Mouse (Mus musculus) midbrain, embryonic 14.5 days (tissue): Measurements from ENCODE around the gene Zcchc4. TPM values are rescaled to one million over a fixed set of nuclear protein-coding genes. Genes with fewer than 3 reads are reported as not detected.
A peak's percentile ranks its signal among the peaks of the same experiment; 100 is the strongest.
"Not testable (repeated sequence)": the region's sequence is repeated elsewhere in the genome, so short reads cannot be mapped to it uniquely, and the experiment has no call there.

Experiments used
- ATAC-seq: fragments of 200-750 bp; cut with Nextera tagmentation; 2 replicates; pipeline ENCODE4 v1.8.0; 2017; ENCODE audit warnings: moderate number of reproducible peaks, moderate library complexity; ENCODE audit not compliant: low FRiP score, low TSS enrichment
- DNase-seq: peaks from one replicate; pipeline ENCODE4 v3.0.0-alpha.2; 2015
- H3K27ac ChIP-seq: fragments of 300-500 bp; sonication (generic); replicated peaks from 2 replicates; pipeline ENCODE4 v1.5.1; 2014; ENCODE audit warnings: mild to moderate bottlenecking, low read depth, low read length, moderate library complexity
- H3K27me3 ChIP-seq: fragments of 300-500 bp; sonication (generic); 2 replicates; pipeline ENCODE4 v1.6.1; 2014; ENCODE audit warnings: low read length, control low read depth, mixed read lengths; ENCODE audit not compliant: control insufficient read depth, insufficient read depth
- H3K36me3 ChIP-seq: fragments of 300-500 bp; sonication (generic); 2 replicates; pipeline ENCODE4 v1.6.1; 2014; ENCODE audit warnings: low read length, control low read depth; ENCODE audit not compliant: control insufficient read depth, insufficient read depth
- H3K4me1 ChIP-seq: fragments of 300-500 bp; sonication (generic); 2 replicates; pipeline ENCODE4 v1.6.1; 2014; ENCODE audit warnings: mild to moderate bottlenecking, antibody characterized with exemption, low read length, control low read depth; ENCODE audit not compliant: control insufficient read depth, insufficient read depth
- H3K4me2 ChIP-seq: fragments of 300-500 bp; sonication (generic); 2 replicates; pipeline ENCODE4 v1.6.1; 2014; ENCODE audit warnings: mild to moderate bottlenecking, low read length, moderate library complexity
- H3K4me3 ChIP-seq: fragments of 300-500 bp; sonication (generic); replicated peaks from 2 replicates; pipeline ENCODE4 v1.5.1; 2014; ENCODE audit warnings: low read depth, low read length
- H3K9ac ChIP-seq: fragments of 300-500 bp; sonication (generic); replicated peaks from 2 replicates; pipeline ENCODE4 v1.6.1; 2014; ENCODE audit warnings: mild to moderate bottlenecking, low read length, moderate library complexity
- H3K9me3 ChIP-seq: fragments of 300-500 bp; sonication (generic); 2 replicates; pipeline ENCODE4 v1.6.1; 2016; ENCODE audit warnings: low read length, control low read depth, mixed read lengths; ENCODE audit not compliant: control insufficient read depth
- WGBS: fragments of 180-500 bp; shearing (Covaris S2); extraction: QIAGEN DNeasy Blood & Tissue Kit; methylation state at CpG from one replicate; pipeline ENCODE4 v1.1.7; 2014; 5-methylcytosine and 5-hydroxymethylcytosine counted together
- polyA plus RNA-seq: library from polyadenylated mRNA; unstranded; fragments of >200 nt; fragmentation: Nextera tagmentation; extraction: Ambion mirVana; gene quantifications from 2 replicates; pipeline ENCODE4 v1.2.1, GENCODE M21; 2014

Gene Zcchc4
- polyA plus RNA-seq, 1 experiment from 2014 or later: 13.1 TPM

DNA sequence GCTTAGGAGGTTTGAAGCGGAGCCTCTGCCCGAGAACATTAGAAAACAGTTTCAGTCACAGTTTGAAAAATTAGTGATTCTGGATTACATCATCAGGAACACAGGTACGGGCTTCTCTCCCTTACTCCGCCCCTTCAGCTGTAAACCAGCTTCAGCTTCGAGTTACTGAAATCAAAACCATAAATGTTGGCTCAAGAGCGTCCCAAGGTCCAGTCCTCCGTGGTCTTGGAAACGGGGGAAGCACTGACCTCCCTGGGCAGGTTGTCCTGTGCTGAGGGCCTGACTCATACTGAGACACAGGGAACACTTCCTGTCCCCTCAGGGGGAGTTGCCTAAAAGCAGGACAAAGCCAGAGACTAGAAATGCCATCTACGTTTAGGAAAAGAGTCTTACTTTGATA lies 22.1 kb upstream of the Zcchc4 start:
- no peaks in the 10 kb centered on the region for H3K27me3 ChIP-seq
- H3K36me3 ChIP-seq: no peaks in the 10 kb centered on the region
- no peak overlapping the region for H3K4me2 ChIP-seq
- DNase-seq (no peak), ATAC-seq (no peak)
- 92% methylated on average over 9 of the region's 9 CpGs for WGBS
- H3K9ac ChIP-seq: no peak overlapping the region
- no peaks in the 10 kb centered on the region for H3K4me1 ChIP-seq
- no peak overlapping the region for H3K4me3 ChIP-seq
- no peak overlapping the region for H3K27ac ChIP-seq
- H3K9me3 ChIP-seq: no peaks in the 10 kb centered on the region

DNA sequence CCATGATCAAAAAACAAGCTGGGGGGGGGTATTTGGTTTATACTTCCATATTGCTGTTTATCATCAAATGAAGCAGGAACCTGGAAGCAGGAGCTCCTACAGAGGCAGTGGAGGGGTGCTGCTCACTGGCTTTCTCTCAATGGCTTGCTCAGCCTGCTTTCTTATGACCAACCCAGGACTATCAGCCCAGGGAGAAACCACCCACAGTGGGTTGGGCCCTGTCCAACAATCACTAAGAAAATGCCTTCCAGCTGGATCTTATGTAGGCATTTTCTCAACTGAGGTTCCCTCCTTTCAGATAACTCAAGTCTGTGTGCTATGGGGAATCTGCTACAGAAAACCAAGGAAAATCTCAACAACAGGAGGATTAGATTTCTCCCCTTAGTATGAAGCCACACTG lies 21.0 kb upstream of the Zcchc4 start:
- Histone ChIP-seq H3K4me1 (no peaks in the 10 kb centered on the region), H3K9me3 (no peaks in the 10 kb centered on the region), H3K9ac (no peak overlapping the region), H3K27me3 (no peaks in the 10 kb centered on the region), H3K27ac (no peak overlapping the region), H3K4me2 (no peak overlapping the region), H3K36me3 (no peaks in the 10 kb centered on the region), H3K4me3 (no peak overlapping the region)
- no peak for DNase-seq
- no peak for ATAC-seq

DNA sequence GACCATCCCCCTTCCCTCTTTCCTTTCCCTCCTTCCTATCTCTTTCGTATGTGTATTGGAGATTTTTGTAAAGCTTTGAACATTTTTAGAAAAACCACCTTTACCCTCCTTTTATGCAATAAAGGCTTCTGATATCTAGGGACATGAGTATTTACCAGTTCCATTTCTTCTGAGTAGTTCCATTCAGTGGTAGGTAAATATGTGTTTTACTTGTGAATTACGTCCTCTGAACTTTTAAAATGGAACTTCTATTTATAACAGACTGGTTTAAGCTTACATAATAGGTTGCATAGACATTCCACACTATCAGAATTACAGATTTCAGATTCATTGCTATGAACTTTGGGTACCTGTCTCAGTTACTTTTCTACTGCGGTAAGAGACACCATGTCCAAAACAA lies 19.9 kb upstream of the Zcchc4 start:
- no peak overlapping the region for H3K9ac ChIP-seq
- no peaks in the 10 kb centered on the region for H3K4me1 ChIP-seq
- H3K9me3 ChIP-seq: no peaks in the 10 kb centered on the region
- no peaks in the 10 kb centered on the region for H3K36me3 ChIP-seq
- WGBS: 95% methylated on average over 3 of the region's 3 CpGs
- no peak overlapping the region for H3K4me3 ChIP-seq
- H3K4me2 ChIP-seq: no peak overlapping the region
- H3K27ac ChIP-seq: no peak overlapping the region
- no peaks in the 10 kb centered on the region for H3K27me3 ChIP-seq
- ATAC-seq (no peak), DNase-seq (no peak)

DNA sequence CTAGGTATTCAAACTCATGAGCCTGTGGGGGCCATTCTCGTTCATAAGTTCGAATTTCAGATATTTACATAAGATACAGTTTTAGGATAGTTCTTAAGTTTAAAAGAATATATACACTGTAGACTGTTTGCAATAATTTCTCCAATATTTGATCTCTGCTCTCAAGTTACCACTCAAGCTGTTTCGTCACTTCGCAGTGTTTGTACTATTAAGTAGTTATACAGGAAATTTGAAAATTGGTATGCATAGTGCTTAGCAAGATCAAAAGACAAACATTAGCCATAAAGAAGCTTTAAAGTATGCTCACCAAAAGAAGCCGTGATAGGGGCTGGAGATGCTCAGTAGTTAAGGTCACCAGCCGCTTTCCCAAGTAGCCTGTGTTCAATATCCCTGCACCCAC lies 19.2 kb upstream of the Zcchc4 start:
- no peak overlapping the region for H3K27ac ChIP-seq
- H3K4me1 ChIP-seq: no peaks in the 10 kb centered on the region
- no peaks in the 10 kb centered on the region for H3K27me3 ChIP-seq
- H3K36me3 ChIP-seq: no peaks in the 10 kb centered on the region
- ATAC-seq: no peak
- no peak for DNase-seq
- no peaks in the 10 kb centered on the region for H3K9me3 ChIP-seq
- H3K9ac ChIP-seq: no peak overlapping the region
- WGBS: 97% methylated on average over 6 of the region's 6 CpGs
- H3K4me3 ChIP-seq: no peak overlapping the region
- no peak overlapping the region for H3K4me2 ChIP-seq

DNA sequence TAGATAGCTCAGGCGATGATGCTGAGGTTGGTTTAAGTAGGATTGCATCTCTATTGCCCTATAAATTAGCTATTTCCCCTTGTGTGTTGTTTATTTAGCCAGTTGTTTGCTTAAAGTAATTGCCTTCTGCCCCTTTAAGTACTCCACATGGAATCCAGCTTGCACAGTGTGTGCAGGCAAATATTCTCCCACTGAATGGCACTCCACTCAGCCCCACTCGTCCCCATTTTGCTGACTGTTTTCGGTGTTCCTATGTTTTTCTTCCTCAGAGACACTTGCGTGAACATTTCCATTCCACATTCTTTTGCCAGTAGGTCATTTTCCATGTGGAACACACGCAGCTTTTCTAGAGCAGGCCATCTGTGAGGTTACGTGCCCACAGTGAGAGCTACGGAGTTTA lies 12.6 kb upstream of the Zcchc4 start:
- H3K9me3 ChIP-seq: no peaks in the 10 kb centered on the region
- no peak for DNase-seq
- H3K4me2 ChIP-seq: no peak overlapping the region
- no peak overlapping the region for H3K9ac ChIP-seq
- H3K27ac ChIP-seq: no peak overlapping the region
- no peaks in the 10 kb centered on the region for H3K4me1 ChIP-seq
- WGBS: 91% methylated on average over 7 of the region's 7 CpGs
- H3K27me3 ChIP-seq: no peaks in the 10 kb centered on the region
- no peak for ATAC-seq
- no peak overlapping the region for H3K4me3 ChIP-seq
- 0 out of 2 replicates have a peak, but pooled peaks cover 4% of the 10 kb centered on the region for H3K36me3 ChIP-seq

DNA sequence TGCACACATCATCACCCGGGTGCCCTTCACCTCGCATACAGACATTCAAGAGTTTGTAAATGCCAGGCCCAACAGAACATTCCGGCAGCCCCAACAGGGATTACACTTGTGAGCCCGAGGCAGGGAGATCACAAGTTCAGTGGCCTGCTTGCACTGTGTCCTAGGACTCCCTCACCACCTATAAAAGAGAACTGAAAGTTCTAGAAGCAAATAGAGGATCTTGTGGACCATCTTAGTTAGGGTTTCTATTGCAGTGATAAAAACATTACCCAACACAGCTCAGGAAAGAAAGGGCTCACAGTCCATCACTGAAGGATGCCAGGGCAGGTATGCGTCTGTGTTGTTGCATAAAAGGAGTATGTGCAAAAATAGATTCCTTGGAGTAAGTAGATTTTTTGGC lies 942 bp upstream of the Zcchc4 start:
- 93% methylated on average over 5 of the region's 5 CpGs for WGBS
- no peaks in the 10 kb centered on the region for H3K4me1 ChIP-seq
- H3K36me3 ChIP-seq: no peaks in the 10 kb centered on the region
- no peak for DNase-seq
- no peak overlapping the region for H3K4me2 ChIP-seq
- H3K9me3 ChIP-seq: no peaks in the 10 kb centered on the region
- no peaks in the 10 kb centered on the region for H3K27me3 ChIP-seq
- no peak overlapping the region for H3K9ac ChIP-seq
- H3K27ac ChIP-seq: no peak overlapping the region
- ATAC-seq: no peak
- no peak overlapping the region for H3K4me3 ChIP-seq

DNA sequence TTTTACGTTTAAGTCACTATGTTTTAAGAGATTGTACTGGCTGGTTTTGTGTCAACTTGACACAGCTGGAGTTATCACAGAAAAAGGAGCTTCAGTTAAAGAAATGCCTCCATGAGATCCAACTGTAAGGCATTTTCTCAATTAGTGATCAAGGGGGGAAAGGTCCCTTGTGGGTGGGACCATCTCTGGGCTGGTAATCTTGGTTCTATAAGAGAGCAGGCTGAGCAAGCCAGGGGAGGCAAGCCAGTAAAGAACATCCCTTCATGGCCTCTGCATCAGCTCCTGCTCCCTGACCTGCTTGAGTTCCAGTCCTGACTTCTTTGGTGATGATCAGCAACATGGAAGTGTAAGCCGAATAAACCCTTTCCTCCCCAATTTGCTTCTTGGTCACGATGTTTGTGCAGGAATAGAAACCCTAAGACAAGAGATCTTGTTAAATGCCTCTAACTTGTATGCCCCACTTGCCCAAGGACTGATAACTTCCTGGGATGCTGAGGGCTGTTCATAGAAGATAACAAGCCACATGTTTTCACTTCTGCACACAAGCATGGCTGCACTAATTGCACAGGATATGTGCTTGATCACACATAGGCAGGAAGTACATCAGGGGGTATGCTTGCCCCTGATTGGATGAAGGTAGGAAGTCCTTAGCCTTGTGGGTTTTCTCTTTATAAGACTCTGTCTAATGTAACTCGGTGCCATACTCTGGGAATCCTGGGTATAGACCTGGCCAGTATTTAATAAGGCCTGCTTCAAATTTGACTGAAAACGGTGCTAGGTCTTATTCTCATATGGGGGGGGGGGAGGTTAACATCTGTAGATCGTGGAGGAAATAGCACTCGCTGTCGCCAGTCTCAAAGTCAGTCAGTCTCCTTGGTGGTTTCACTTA lies 1.5 kb downstream of the Zcchc4 start:
- H3K4me1 ChIP-seq, H3K9me3 ChIP-seq, H3K4me3 ChIP-seq, H3K9ac ChIP-seq, H3K27ac ChIP-seq, ATAC-seq, H3K36me3 ChIP-seq, H3K27me3 ChIP-seq, DNase-seq, H3K4me2 ChIP-seq: not testable (repeated sequence)
- WGBS: 92% methylated on average over 8 of the region's 8 CpGs

DNA sequence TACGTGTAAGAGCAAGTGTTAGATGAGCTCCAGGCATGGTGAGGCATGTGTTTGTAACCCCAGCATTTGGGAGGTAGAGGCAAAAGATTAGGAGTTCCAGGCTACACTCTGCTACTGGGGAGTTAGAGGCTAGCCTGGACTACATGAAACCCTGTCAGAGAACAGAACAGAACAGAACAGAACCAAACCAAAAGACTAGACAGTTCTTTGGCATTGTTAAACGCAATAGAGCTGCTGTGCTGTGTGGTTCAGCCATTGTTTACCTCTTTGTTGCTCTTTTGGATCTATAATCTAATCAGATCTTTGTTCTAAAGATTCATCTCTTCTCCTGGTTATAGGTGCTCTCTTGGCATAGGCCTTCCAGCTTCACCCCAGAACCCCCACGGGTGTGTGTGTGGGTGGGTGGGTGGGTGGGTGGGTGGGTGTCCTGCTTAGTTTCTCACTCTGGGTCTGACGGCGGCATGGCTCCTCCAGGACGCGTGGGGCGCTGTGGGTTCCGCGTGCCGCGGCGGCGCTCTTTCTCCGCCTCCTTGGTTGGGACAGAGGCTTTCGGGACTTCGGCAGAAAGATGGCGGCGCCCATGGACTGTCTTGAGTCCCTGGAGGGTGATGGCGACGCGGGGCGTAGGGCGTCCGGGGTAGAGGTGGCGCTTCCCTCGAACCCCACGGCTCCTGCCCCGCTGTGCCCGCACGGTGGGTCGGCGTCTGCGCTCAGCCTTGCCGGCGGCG lies 7.5 kb downstream of the Zcchc4 start:
- peak overlapping the region; percentile 89 for H3K27ac ChIP-seq
- peak overlapping the region; percentile 84 for H3K9ac ChIP-seq
- 4% methylated on average over 37 of the region's 37 CpGs for WGBS
- peak overlapping the region; percentile 82 for H3K4me3 ChIP-seq
- no peaks in the 10 kb centered on the region for H3K27me3 ChIP-seq
- H3K9me3 ChIP-seq: no peaks in the 10 kb centered on the region
- DNase-seq: peak; percentile 95
- H3K4me1 ChIP-seq: no peaks in the 10 kb centered on the region
- peak; percentile 97 for ATAC-seq
- H3K4me2 ChIP-seq: peak overlapping the region; percentile 62
- peaks cover 5% of the 10 kb centered on the region; the same call in 1 of the 2 replicates for H3K36me3 ChIP-seq

DNA sequence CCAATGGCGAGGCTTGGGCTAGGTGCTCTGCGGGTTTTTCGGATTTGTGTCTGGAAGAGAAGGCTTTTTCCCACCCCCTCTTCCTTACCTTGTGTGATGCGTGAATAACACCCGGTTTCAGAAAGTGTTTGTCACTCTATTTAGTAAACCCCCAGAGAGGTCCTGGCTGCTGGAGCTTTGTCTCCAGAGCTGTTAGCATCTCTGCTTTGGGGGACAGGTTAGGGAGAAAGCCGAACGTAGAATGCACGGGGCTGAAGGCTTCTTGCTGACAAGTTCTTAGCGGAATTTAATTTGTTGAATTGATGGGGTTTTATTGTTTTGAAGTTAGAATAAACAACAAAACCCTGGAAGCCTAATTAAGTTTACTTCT lies 8.0 kb downstream of the Zcchc4 start:
- H3K9ac ChIP-seq: peak overlapping the region; percentile 84
- peak overlapping the region; percentile 89 for H3K27ac ChIP-seq
- ATAC-seq (peak; percentile 70), DNase-seq (no peak)
- peak overlapping the region; percentile 82 for H3K4me3 ChIP-seq
- peak overlapping the region; percentile 62 for H3K4me2 ChIP-seq
- no peaks in the 10 kb centered on the region for H3K4me1 ChIP-seq
- peaks cover 5% of the 10 kb centered on the region; the same call in 1 of the 2 replicates for H3K36me3 ChIP-seq
- no peaks in the 10 kb centered on the region for H3K27me3 ChIP-seq
- under 1% methylated on average over 9 of the region's 9 CpGs for WGBS
- H3K9me3 ChIP-seq: no peaks in the 10 kb centered on the region
